Comparison of ENCODE assay signal across 32 mouse cellular contexts in the genomic region with DNA sequence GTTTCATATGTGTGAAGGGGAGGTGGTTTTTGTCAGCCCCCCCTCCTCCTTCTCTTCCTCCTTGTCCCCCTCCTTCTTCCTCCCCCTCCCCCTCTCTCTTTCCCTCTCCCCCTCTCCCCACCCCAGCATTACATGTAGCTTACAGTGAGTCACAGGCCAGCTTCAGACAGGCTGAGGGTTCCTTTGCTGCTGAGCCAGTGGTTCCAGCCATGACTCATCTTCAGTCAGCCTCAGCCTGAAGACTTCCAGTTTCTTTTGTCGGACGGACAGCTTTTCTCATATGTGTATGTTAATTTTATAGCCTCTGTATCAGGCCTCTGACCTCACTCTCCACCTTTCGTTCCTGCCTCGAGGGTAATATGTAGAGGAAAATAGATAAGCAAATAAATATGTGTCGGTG.
DNase-seq lines count a peak whose midpoint lies in the region; ATAC-seq and TF ChIP-seq lines count a peak whose summit lies in the region.
"Had no signal": no experiment of that assay in that cellular context is flagged by ENCODE, and none has a peak within 500 bp of the region (broad histone marks: within the 10 kb centered on the region; RNA-seq: fewer than 3 reads in every experiment).

No protein-coding gene starts in this region.

- DNase-seq in adrenal gland, postnatal 25 days: peak; percentile 14
- no peak for DNase-seq in adrenal gland, postnatal 10 days
- DNase-seq in Muller cell, postnatal 12 days (ENCODE audit: inconsistent ontology term): peak; percentile 50
- no peak for DNase-seq in cerebellum, postnatal 25 days
- no peak for DNase-seq in right cerebral cortex, postnatal 4 days
- DNase-seq: cerebellum, adult 11-12 months; cerebellum, adult 9-11 months; forebrain, postnatal 0 days; gastrocnemius, postnatal 14 days; kidney, adult 8-10 months; kidney, postnatal 4 days; left cerebral cortex, postnatal 4 days; lung, adult 18-20 months; lung, postnatal 4 days; right cerebral cortex, postnatal 25 days; thymus, postnatal 4 days had no signal

- TF ChIP-seq POLR2A in embryonic fibroblast, embryonic 13.5 days (IDR thresholded peaks at IDR 0.05; ENCODE audit: low read depth, low read length): no peak

- no peaks in the 10 kb centered on the region for H3K36me3 ChIP-seq in neural tube, embryonic 13.5 days
- no peaks in the 10 kb centered on the region for H3K36me3 ChIP-seq in neural tube, embryonic 15.5 days
- H3K36me3 ChIP-seq: embryonic facial prominence, embryonic 13.5 days; G1E; heart, embryonic 15.5 days; intestine, embryonic 15.5 days; liver, embryonic 12.5 days; neural tube, embryonic 12.5 days had no signal

- H3K4me2 ChIP-seq in neural tube, embryonic 13.5 days: no peak overlapping the region
- no peak overlapping the region for H3K4me2 ChIP-seq in neural tube, embryonic 15.5 days
- H3K4me2 ChIP-seq: embryonic facial prominence, embryonic 13.5 days; heart, embryonic 15.5 days; intestine, embryonic 15.5 days; liver, embryonic 12.5 days; neural tube, embryonic 12.5 days had no signal

- no peaks in the 10 kb centered on the region for H3K9me3 ChIP-seq in neural tube, embryonic 13.5 days
- H3K9me3 ChIP-seq in neural tube, embryonic 15.5 days (replicated peaks): no peaks in the 10 kb centered on the region
- H3K9me3 ChIP-seq: embryonic facial prominence, embryonic 13.5 days; heart, embryonic 15.5 days; intestine, embryonic 15.5 days; liver, embryonic 12.5 days; neural tube, embryonic 12.5 days had no signal

- 46% methylated on average over 5 of the region's 5 CpGs for WGBS in neural tube, embryonic 13.5 days
- WGBS in neural tube, embryonic 15.5 days: 54% methylated on average over 5 of the region's 5 CpGs

- ATAC-seq in neural tube, embryonic 13.5 days (ENCODE audit: low read depth): no peak
- no peak for ATAC-seq in neural tube, embryonic 15.5 days (ENCODE audit: low FRiP score)
- ATAC-seq: forebrain, postnatal 0 days; hindbrain, embryonic 16.5 days; intestine, embryonic 15.5 days; liver, embryonic 12.5 days; lung, postnatal 0 days; midbrain, embryonic 16.5 days had no signal

- TF ChIP-seq CTCF in embryonic fibroblast, embryonic 13.5 days (IDR thresholded peaks at IDR 0.05; ENCODE audit: borderline replicate concordance, insufficient read depth, low read length): no peak

- 0 out of 2 replicates have a peak overlapping the region, but pooled peaks have one; percentile 25 for H3K27ac ChIP-seq in neural tube, embryonic 13.5 days (replicated peaks)
- no peak overlapping the region for H3K27ac ChIP-seq in neural tube, embryonic 15.5 days (replicated peaks)
- H3K27ac ChIP-seq in embryonic fibroblast, embryonic 13.5 days (ENCODE audit: insufficient read depth, low read length): peak overlapping the region; percentile 20; the same call in 1 of the 2 replicates
- H3K27ac ChIP-seq: embryonic facial prominence, embryonic 13.5 days; heart, embryonic 15.5 days; intestine, embryonic 15.5 days; kidney, postnatal 0 days; liver, embryonic 12.5 days; neural tube, embryonic 12.5 days; stomach, postnatal 0 days had no signal

- peaks cover 11% of the 10 kb centered on the region for H3K4me1 ChIP-seq in neural tube, embryonic 13.5 days (replicated peaks)
- H3K4me1 ChIP-seq in neural tube, embryonic 15.5 days: peaks cover 10% of the 10 kb centered on the region
- H3K4me1 ChIP-seq in embryonic fibroblast, embryonic 13.5 days (ENCODE audit: control insufficient read depth, insufficient read depth, low read length): peaks cover 6% of the 10 kb centered on the region; the same call in 1 of the 2 replicates
- H3K4me1 ChIP-seq: embryonic facial prominence, embryonic 13.5 days; heart, embryonic 15.5 days; intestine, embryonic 15.5 days; liver, embryonic 12.5 days; megakaryocyte, embryonic 14.5 days; neural tube, embryonic 12.5 days had no signal

- H3K9ac ChIP-seq in neural tube, embryonic 13.5 days: no peak overlapping the region
- no peak overlapping the region for H3K9ac ChIP-seq in neural tube, embryonic 15.5 days (replicated peaks)
- H3K9ac ChIP-seq: embryonic facial prominence, embryonic 13.5 days; forebrain, postnatal 0 days; heart, embryonic 15.5 days; intestine, embryonic 15.5 days; liver, embryonic 12.5 days; neural tube, embryonic 12.5 days had no signal

- H3K4me3 ChIP-seq in neural tube, embryonic 13.5 days: no peak overlapping the region
- no peak overlapping the region for H3K4me3 ChIP-seq in neural tube, embryonic 15.5 days (replicated peaks)
- H3K4me3 ChIP-seq in embryonic fibroblast, embryonic 13.5 days (ENCODE audit: insufficient read depth, low read length): no peak overlapping the region
- H3K4me3 ChIP-seq: embryonic facial prominence, embryonic 13.5 days; erythroblast, embryonic 14.5 days; heart, embryonic 15.5 days; intestine, embryonic 15.5 days; liver, embryonic 12.5 days; megakaryocyte, embryonic 14.5 days; neural tube, embryonic 12.5 days had no signal

- H3K27me3 ChIP-seq in neural tube, embryonic 13.5 days: no peaks in the 10 kb centered on the region
- H3K27me3 ChIP-seq in neural tube, embryonic 15.5 days (replicated peaks): no peaks in the 10 kb centered on the region
- H3K27me3 ChIP-seq: embryonic facial prominence, embryonic 13.5 days; heart, embryonic 15.5 days; liver, embryonic 12.5 days; megakaryocyte, embryonic 14.5 days; neural tube, embryonic 12.5 days had no signal

Comparison
In these comparisons a context has a peak if more than half of its experiments do, and no peak if none do; other contexts are left out.
1. DNase-seq: peak in adrenal gland, postnatal 25 days (single experiment) and Muller cell, postnatal 12 days (single experiment); none in adrenal gland, postnatal 10 days (single experiment), cerebellum, postnatal 25 days (0 of 2) and right cerebral cortex, postnatal 4 days (single experiment).